Mouse (Mus musculus) spleen, adult 2 months (tissue): ENCODE results near the gene Aldh16a1. TPM values are rescaled to one million over a fixed set of nuclear protein-coding genes. Genes with fewer than 3 reads are reported as not detected.
A peak's percentile ranks its signal among the peaks of the same experiment; 100 is the strongest.

Experiments
- DNase-seq, 2 experiments: peaks; one replicate each; pipeline versions ENCODE4 v3.0.0 to v3.0.0-alpha.2; 2012 to 2021; ENCODE audit warnings: low spot score in 2 of 2, low read depth in 1 of 2
- H3K27ac ChIP-seq: fragments of 200-500 bp; 2 replicates; pipeline ENCODE4 v1.5.1; 2012; ENCODE audit warnings: low read length, inconsistent platforms; ENCODE audit not compliant: insufficient read depth
- H3K27me3 ChIP-seq: fragments of 200-500 bp; 2 replicates; pipeline ENCODE4 v1.6.1; 2012; ENCODE audit warnings: mild to moderate bottlenecking, moderate library complexity, low read length, inconsistent platforms; ENCODE audit not compliant: control insufficient read depth, insufficient read depth
- H3K36me3 ChIP-seq: fragments of 200-500 bp; 2 replicates; pipeline ENCODE4 v1.6.1; 2012; ENCODE audit warnings: mild to moderate bottlenecking, low read length, inconsistent platforms; ENCODE audit not compliant: control insufficient read depth, insufficient read depth
- H3K4me1 ChIP-seq: fragments of 200-500 bp; 2 replicates; pipeline ENCODE4 v1.6.1; 2011; ENCODE audit warnings: inconsistent platforms; ENCODE audit not compliant: control insufficient read depth, insufficient read depth, insufficient read length
- H3K4me3 ChIP-seq: fragments of 200-500 bp; 2 replicates; pipeline ENCODE4 v1.5.1; 2011; ENCODE audit warnings: mild to moderate bottlenecking, inconsistent platforms; ENCODE audit not compliant: insufficient read depth, insufficient read length; ENCODE audit errors: extremely low read depth
- CTCF ChIP-seq: fragments of 200-500 bp; IDR thresholded peaks from 2 replicates; pipeline ENCODE4 v1.5.1; 2011; ENCODE audit warnings: mild to moderate bottlenecking, inconsistent platforms; ENCODE audit not compliant: insufficient read depth, insufficient read length, insufficient replicate concordance; ENCODE audit errors: extremely low read depth
- POLR2A ChIP-seq: fragments of 200-500 bp; IDR thresholded peaks from 2 replicates; pipeline ENCODE4 v1.6.1; 2011; ENCODE audit warnings: low read depth, low read length, inconsistent platforms
- WGBS: fragments of 180-500 bp; shearing (Covaris S2); methylation state at CpG from one replicate; pipeline ENCODE4 v1.1.7; 2018; 5-methylcytosine and 5-hydroxymethylcytosine counted together
- polyA plus RNA-seq: library from polyadenylated mRNA; depleted of rRNA; stranded (reverse); fragments of >200 nt; gene quantifications from 2 replicates; pipeline ENCODE4 v1.2.3, GENCODE M21; 2012

Gene Aldh16a1
- polyA plus RNA-seq, 1 experiment: 93.0 TPM

GRCm38 (mm10) chr7:45162996-45163615 lies 8.7 kb upstream of the Aldh16a1 start:
- peaks cover 3% of the 10 kb centered on the region for H3K4me1 ChIP-seq
- H3K36me3 ChIP-seq: 0 out of 2 replicates have a peak, but pooled peaks cover 4% of the 10 kb centered on the region
- no peak overlapping the region for H3K4me3 ChIP-seq
- TF ChIP-seq CTCF (no peak), POLR2A (no peak)
- WGBS: 75% methylated on average over 9 of the region's 9 CpGs
- H3K27me3 ChIP-seq: peaks cover 14% of the 10 kb centered on the region
- no peak overlapping the region for H3K27ac ChIP-seq
- DNase-seq: no peak

- peaks cover 5% of the 10 kb centered on the region for H3K36me3 ChIP-seq
- DNase-seq: no peak
- peaks cover 12% of the 10 kb centered on the region for H3K27me3 ChIP-seq
- no peak overlapping the region for H3K27ac ChIP-seq
- peaks cover 3% of the 10 kb centered on the region for H3K4me1 ChIP-seq
- TF ChIP-seq CTCF: no peak
- TF ChIP-seq POLR2A: no peak
- no peak overlapping the region for H3K4me3 ChIP-seq
- 30% methylated on average over 6 of the region's 6 CpGs for WGBS
Measured at GRCm38 (mm10) chr7:45162551-45162950, 8.2 kb upstream of the Aldh16a1 start.

DNA sequence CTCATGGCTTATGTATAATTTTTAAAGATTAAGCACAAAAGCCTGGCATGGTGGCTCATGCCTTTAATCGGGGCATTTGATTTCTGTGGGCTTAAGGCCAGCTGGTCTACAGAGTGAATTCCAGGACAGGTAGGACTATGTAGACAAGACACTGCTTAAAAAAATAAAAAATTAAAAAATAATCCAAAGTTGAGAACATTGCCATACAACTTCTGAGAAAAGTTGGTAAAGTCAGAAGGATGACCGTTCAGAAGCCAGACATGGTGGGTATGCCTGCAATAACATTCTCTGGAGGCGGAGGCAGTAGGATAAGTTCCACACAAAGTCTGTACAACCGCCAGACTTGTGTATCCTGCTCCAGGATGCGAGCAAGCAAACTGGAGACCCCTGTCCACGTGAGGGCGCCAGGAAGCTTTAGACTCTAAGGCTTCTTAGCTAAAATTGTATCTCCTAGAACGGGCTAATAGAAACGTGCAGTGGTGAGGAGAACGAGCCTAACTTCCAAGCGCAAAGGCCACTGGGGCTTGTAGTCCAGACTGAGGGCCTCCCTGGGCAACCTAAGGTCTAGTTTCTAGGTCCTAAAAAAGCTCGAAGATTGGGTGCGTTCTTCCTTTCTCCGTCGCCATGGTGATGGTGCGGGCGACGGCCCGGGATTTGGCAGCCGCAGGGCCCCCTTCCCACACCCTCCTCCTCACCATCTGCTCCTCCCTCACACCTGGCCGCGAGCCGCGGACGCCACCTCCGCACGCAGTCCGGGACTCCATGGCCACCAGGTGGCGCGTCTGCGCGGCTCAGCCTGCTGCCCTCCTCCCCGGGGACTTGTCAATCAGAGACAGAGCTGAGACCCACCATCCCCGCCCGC lies 7.5 kb upstream of the Aldh16a1 start:
- peak overlapping the region; percentile 57; the same call in 1 of the 2 replicates for H3K4me3 ChIP-seq
- peaks cover 6% of the 10 kb centered on the region for H3K36me3 ChIP-seq
- H3K27me3 ChIP-seq: peaks cover 9% of the 10 kb centered on the region
- H3K4me1 ChIP-seq: peaks cover 3% of the 10 kb centered on the region
- DNase-seq: peak; percentile 69 to 88
- TF ChIP-seq CTCF: peak; percentile 95
- TF ChIP-seq POLR2A: no peak
- WGBS: 5% methylated on average over 35 of the region's 35 CpGs
- H3K27ac ChIP-seq: no peak overlapping the region

DNA sequence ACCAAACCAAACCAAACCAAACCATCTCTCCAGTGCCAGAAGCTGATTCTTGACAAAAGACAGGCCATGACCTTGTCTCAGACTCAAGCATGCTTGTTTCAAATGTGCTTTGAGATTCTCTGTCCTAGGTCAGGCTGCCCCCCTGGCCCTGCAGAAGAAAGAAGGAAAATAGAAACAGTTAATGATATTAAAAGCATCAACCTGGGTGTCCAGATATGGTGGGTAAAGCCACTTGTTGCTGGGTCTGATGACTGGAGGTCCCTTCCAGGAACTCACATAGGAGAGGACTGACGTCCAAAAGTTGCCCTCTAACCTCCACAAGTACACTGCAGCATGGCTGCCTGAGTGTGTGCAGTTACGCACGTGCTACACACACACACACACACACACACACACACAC lies 6.5 kb upstream of the Aldh16a1 start:
- H3K4me1 ChIP-seq: peaks cover 3% of the 10 kb centered on the region
- no peak for TF ChIP-seq POLR2A
- no peak for TF ChIP-seq CTCF
- DNase-seq: no peak
- peaks cover 9% of the 10 kb centered on the region for H3K27me3 ChIP-seq
- H3K27ac ChIP-seq: no peak overlapping the region
- no peak overlapping the region for H3K4me3 ChIP-seq
- WGBS: 95% methylated on average over 3 of the region's 3 CpGs
- H3K36me3 ChIP-seq: peaks cover 6% of the 10 kb centered on the region

GRCm38 (mm10) chr7:45160316-45160800 lies 6.0 kb upstream of the Aldh16a1 start:
- Histone ChIP-seq H3K36me3 (peaks cover 6% of the 10 kb centered on the region), H3K4me1 (peaks cover 3% of the 10 kb centered on the region), H3K27me3 (peaks cover 9% of the 10 kb centered on the region), H3K27ac (no peak overlapping the region), H3K4me3 (no peak overlapping the region)
- WGBS: 92% methylated on average over 6 of the region's 6 CpGs
- TF ChIP-seq CTCF: no peak
- no peak for TF ChIP-seq POLR2A
- no peak for DNase-seq

DNA sequence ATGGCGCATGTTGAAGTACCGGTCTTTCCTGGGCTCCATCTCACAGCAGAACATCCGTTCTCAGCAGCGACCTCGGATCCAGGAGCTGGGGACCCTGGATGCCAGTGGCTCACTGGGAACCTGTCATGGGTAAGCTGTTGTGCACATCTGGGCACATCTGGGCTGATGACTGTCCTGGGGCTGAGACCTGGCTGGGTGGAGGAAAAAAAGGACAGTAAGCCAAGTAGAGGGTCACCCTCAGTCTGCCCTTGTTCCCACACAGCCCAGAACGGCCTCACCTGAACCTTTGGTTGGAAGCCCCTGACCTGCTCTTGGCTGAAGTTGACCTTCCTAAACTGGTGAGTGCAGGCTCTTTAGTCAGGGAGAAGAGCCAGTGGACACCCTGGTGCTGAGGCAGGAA lies 4.6 kb upstream of the Aldh16a1 start:
- 97% methylated on average over 6 of the region's 6 CpGs for WGBS
- Histone ChIP-seq H3K4me1 (peaks cover 3% of the 10 kb centered on the region), H3K36me3 (peaks cover 6% of the 10 kb centered on the region), H3K4me3 (no peak overlapping the region), H3K27ac (no peak overlapping the region), H3K27me3 (peaks cover 5% of the 10 kb centered on the region)
- DNase-seq: no peak
- TF ChIP-seq CTCF: no peak
- no peak for TF ChIP-seq POLR2A

DNA sequence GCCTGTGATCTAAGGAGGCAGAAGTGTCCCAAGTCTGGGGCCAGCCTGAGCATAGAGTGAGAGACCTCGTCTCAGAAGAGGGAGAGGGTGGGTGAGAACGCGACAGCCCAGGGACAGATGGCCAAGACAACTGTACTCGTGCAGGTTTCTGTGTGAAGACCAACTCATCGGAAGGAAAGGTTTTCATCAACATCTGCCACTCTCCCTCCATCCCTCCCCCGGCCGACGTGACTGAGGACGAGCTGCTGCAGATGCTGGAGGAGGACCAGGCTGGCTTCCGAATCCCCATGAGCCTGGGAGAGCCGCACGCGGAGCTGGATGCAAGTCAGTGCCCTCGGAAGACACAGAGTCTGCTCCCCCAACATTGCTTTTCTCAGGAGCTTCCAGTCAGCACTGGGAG lies 3.1 kb upstream of the Aldh16a1 start:
- 92% methylated on average over 14 of the region's 14 CpGs for WGBS
- H3K4me3 ChIP-seq: no peak overlapping the region

More for the DNA sequence above, 3.1 kb upstream of the Aldh16a1 start:
- DNase-seq: no peak
- Histone ChIP-seq H3K36me3 (peaks cover 6% of the 10 kb centered on the region), H3K27me3 (no peaks in the 10 kb centered on the region), H3K4me1 (no peaks in the 10 kb centered on the region; the same call in 1 of the 2 replicates), H3K27ac (no peak overlapping the region)
- no peak for TF ChIP-seq POLR2A
- TF ChIP-seq CTCF: no peak
